Mouse (Mus musculus) lung, postnatal 0 days (tissue): ENCODE data around the gene Endov. TPM values are rescaled to one million over a fixed set of nuclear protein-coding genes. Genes with fewer than 3 reads are reported as not detected.
A peak's percentile ranks its signal among the peaks of the same experiment; 100 is the strongest.

Source experiments
- ATAC-seq: fragments of 200-750 bp; cut with Nextera tagmentation; 2 replicates; pipeline ENCODE4 v1.8.0; 2017; ENCODE audit warnings: moderate library complexity
- DNase-seq: peaks from one replicate; pipeline ENCODE4 v3.0.0-alpha.2; 2016; ENCODE audit warnings: low spot score
- H3K27ac ChIP-seq: fragments of 300-500 bp; sonication (generic); 2 replicates; pipeline ENCODE4 v1.5.1; 2014; ENCODE audit warnings: antibody characterized with exemption, mild to moderate bottlenecking, low read length, mixed read lengths
- H3K27me3 ChIP-seq: fragments of 300-500 bp; sonication (generic); replicated peaks from 2 replicates; pipeline ENCODE4 v1.6.1; 2014; ENCODE audit warnings: low read length, mixed read lengths; ENCODE audit not compliant: insufficient read depth
- H3K36me3 ChIP-seq: fragments of 300-500 bp; sonication (generic); 2 replicates; pipeline ENCODE4 v1.6.1; 2014; ENCODE audit warnings: low read length, mixed read lengths; ENCODE audit not compliant: insufficient read depth
- H3K4me1 ChIP-seq: fragments of 300-500 bp; sonication (generic); 2 replicates; pipeline ENCODE4 v1.6.1; 2014; ENCODE audit warnings: antibody characterized with exemption, low read depth, low read length, mixed read lengths; ENCODE audit not compliant: insufficient read depth
- H3K4me2 ChIP-seq: fragments of 300-500 bp; sonication (generic); replicated peaks from 2 replicates; pipeline ENCODE4 v1.6.1; 2014; ENCODE audit warnings: low read depth, mild to moderate bottlenecking, low read length, moderate library complexity, mixed read lengths
- H3K4me3 ChIP-seq: fragments of 300-500 bp; sonication (generic); 2 replicates; pipeline ENCODE4 v1.5.1; 2014; ENCODE audit warnings: low read depth, low read length
- H3K9ac ChIP-seq: fragments of 300-500 bp; sonication (generic); replicated peaks from 2 replicates; pipeline ENCODE4 v1.6.1; 2014; ENCODE audit warnings: low read depth, mild to moderate bottlenecking
- H3K9me3 ChIP-seq: fragments of 300-500 bp; sonication (generic); 2 replicates; pipeline ENCODE4 v1.6.1; 2016; ENCODE audit warnings: low read length, mixed read lengths
- CTCF ChIP-seq: IDR thresholded peaks from 2 replicates; pipeline ENCODE4 v1.5.1; 2016; ENCODE audit warnings: antibody characterized with exemption, mild to moderate bottlenecking
- EP300 ChIP-seq: IDR thresholded peaks from 2 replicates; pipeline ENCODE4 v1.6.1; 2016; ENCODE audit warnings: antibody characterized with exemption, mild to moderate bottlenecking, control low read depth
- WGBS: fragments of 180-500 bp; shearing (Covaris S2); extraction: QIAGEN DNeasy Blood & Tissue Kit; methylation state at CpG from one replicate; pipeline ENCODE4 v1.1.7; 2014; 5-methylcytosine and 5-hydroxymethylcytosine counted together
- polyA plus RNA-seq: library from polyadenylated mRNA; unstranded; fragments of >200 nt; fragmentation: Nextera tagmentation; extraction: Ambion mirVana; gene quantifications from 2 replicates; pipeline ENCODE4 v1.2.1, GENCODE M21; 2015

The Endov gene
- polyA plus RNA-seq, 1 experiment from 2014 or later: 10.3 TPM

- Histone ChIP-seq H3K4me2 (no peak overlapping the region), H3K9ac (no peak overlapping the region), H3K4me1 (peaks cover 44% of the 10 kb centered on the region), H3K27me3 (peaks cover 39% of the 10 kb centered on the region), H3K36me3 (no peaks in the 10 kb centered on the region), H3K27ac (no peak overlapping the region), H3K9me3 (no peaks in the 10 kb centered on the region), H3K4me3 (no peak overlapping the region)
- 57% methylated on average over 3 of the region's 3 CpGs for WGBS
- DNase-seq: no peak
- ATAC-seq: no peak
- TF ChIP-seq CTCF (no peak), EP300 (no peak)
Measured at GRCm38 (mm10) chr11:119551468-119551867, 60.3 kb downstream of the Endov start.

DNA sequence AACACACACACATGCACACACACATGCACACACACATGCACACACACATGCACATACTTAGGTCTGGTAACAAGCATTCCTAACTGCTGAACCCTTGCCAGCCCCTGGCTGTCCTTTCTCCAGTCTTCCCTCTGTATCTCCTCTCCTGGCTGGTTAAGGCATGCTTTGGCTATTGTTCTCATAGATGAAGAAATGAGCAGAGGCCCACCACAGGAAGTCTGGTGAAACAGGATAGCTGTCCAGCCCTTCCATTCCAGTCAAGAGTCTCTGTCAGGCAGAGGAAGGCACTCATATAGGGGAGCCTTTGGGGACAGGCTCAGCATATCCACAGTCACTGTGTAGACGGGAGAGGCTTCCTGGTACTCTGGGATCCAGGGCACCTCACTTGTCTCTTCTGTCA, 61.2 kb downstream of the Endov start:
- TF ChIP-seq CTCF: no peak
- no peak for TF ChIP-seq EP300
- H3K9me3 ChIP-seq: no peaks in the 10 kb centered on the region
- no peak overlapping the region for H3K4me3 ChIP-seq
- H3K27me3 ChIP-seq: peaks cover 32% of the 10 kb centered on the region
- ATAC-seq: peak; percentile 11; the same call in 1 of the 2 replicates
- H3K27ac ChIP-seq: no peak overlapping the region
- no peaks in the 10 kb centered on the region for H3K36me3 ChIP-seq
- WGBS: 16% methylated on average over 1 of the region's 1 CpGs
- H3K4me1 ChIP-seq: peaks cover 36% of the 10 kb centered on the region
- peak; percentile 11 for DNase-seq
- H3K9ac ChIP-seq: no peak overlapping the region
- H3K4me2 ChIP-seq: no peak overlapping the region

GRCm38 (mm10) chr11:119552902-119553802, 62.0 kb downstream of the Endov start:
- ATAC-seq (no peak), DNase-seq (peak; percentile 32)
- H3K36me3 ChIP-seq: no peaks in the 10 kb centered on the region
- no peak overlapping the region for H3K9ac ChIP-seq
- no peak overlapping the region for H3K4me2 ChIP-seq
- H3K9me3 ChIP-seq: no peaks in the 10 kb centered on the region
- H3K27me3 ChIP-seq: peaks cover 24% of the 10 kb centered on the region
- peaks cover 32% of the 10 kb centered on the region for H3K4me1 ChIP-seq
- H3K4me3 ChIP-seq: no peak overlapping the region
- TF ChIP-seq EP300: no peak
- no peak for TF ChIP-seq CTCF
- no peak overlapping the region for H3K27ac ChIP-seq
- 35% methylated on average over 9 of the region's 9 CpGs for WGBS

GRCm38 (mm10) chr11:119554706-119555105, 63.6 kb downstream of the Endov start:
- Histone ChIP-seq H3K4me3 (no peak overlapping the region), H3K36me3 (no peaks in the 10 kb centered on the region), H3K27ac (no peak overlapping the region), H3K4me1 (peaks cover 16% of the 10 kb centered on the region; the same call in 1 of the 2 replicates), H3K9ac (no peak overlapping the region), H3K4me2 (no peak overlapping the region), H3K27me3 (peaks cover 9% of the 10 kb centered on the region), H3K9me3 (no peaks in the 10 kb centered on the region)
- 39% methylated on average over 7 of the region's 7 CpGs for WGBS
- peak; percentile 49; the same call in 1 of the 2 replicates for ATAC-seq
- TF ChIP-seq CTCF (no peak), EP300 (no peak)
- peak; percentile 11 for DNase-seq

DNA sequence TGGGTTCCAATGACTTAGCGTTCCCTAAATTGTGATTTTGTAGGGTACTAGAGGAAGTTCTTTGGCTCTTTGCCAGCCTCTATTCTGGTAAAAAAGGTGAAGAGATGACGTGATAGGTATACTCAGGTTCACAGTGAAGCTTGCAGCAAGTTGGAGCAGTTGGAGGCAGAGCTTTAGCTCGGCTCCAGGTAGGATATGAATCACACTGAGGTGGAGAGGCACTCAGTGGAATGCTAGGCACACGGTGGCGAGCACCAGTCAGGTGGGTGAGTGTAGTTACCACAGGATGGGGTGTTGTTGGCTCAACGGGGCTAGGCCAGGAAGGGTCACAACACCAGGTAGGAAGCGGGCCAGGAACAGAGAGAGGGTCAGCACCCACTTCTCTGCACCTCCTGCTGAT, 64.0 kb downstream of the Endov start:
- Histone ChIP-seq H3K36me3 (no peaks in the 10 kb centered on the region), H3K9ac (no peak overlapping the region), H3K4me3 (no peak overlapping the region), H3K4me2 (no peak overlapping the region), H3K4me1 (peaks cover 16% of the 10 kb centered on the region; the same call in 1 of the 2 replicates), H3K9me3 (no peaks in the 10 kb centered on the region), H3K27ac (no peak overlapping the region), H3K27me3 (peaks cover 5% of the 10 kb centered on the region)
- DNase-seq: peak; percentile 57
- peak; percentile 81 for ATAC-seq
- no peak for TF ChIP-seq EP300
- WGBS: 49% methylated on average over 7 of the region's 7 CpGs

DNA sequence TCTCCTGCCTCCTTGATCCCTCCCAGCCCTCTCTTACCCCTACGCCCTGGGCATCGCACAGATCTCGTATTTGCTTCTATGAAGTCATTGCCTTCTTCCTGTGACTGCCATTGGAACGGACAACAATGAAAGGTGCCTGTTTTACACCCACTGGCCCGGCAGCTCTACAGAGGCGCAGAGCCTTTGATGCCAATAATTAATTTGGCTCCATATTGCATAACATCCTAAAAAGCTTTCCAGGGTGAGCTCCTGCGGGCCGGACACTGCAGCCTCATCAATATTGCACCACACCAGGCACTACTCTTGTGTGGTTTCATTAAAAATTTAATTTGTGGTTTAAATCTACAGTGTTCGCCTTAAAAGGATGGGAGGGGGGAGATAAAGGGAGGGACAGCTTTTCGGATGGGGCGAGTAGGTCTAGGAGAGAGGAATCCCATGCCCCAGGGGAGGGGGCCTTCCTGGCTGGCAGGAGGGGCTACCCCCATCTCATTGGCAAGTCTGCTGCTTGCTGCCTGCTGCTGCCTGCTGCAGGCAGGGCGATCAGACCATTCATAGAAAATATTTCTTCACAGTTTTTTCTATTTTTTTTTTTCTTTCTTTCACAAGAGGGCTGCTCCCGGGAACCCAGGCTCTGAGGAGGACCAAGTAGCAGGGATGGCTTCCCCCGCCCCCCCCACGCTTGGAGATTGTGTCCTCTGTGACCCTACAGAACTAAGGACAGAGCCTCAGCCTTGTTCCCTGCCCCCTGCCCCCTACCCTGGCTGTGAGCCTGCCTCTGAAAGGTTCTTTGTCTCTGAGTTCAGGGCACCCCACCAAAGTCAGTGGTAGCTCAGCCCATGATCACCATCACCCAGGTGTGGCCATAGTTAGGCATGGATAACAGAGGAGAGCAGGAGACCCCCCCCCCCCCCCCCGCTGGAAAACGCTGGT, 67.1 kb downstream of the Endov start:
- no peak overlapping the region for H3K9ac ChIP-seq
- DNase-seq (peak; percentile 14), ATAC-seq (no peak)
- no peaks in the 10 kb centered on the region for H3K36me3 ChIP-seq
- H3K4me1 ChIP-seq: peaks cover 9% of the 10 kb centered on the region; the same call in 1 of the 2 replicates
- TF ChIP-seq CTCF (no peak), EP300 (no peak)
- no peak overlapping the region for H3K27ac ChIP-seq
- H3K4me3 ChIP-seq: no peak overlapping the region
- WGBS: 32% methylated on average over 15 of the region's 17 CpGs
- no peaks in the 10 kb centered on the region for H3K9me3 ChIP-seq
- H3K4me2 ChIP-seq: no peak overlapping the region
- no peaks in the 10 kb centered on the region for H3K27me3 ChIP-seq
